ENCODE assay signal across 13 mouse cellular contexts in genomic region chr2:175703546-175703945, GRCm38 (mm10). TPM values are rescaled to one million over a fixed set of nuclear protein-coding genes. Genes with fewer than 3 reads are reported as not detected.
DNase-seq lines count a peak whose midpoint lies in the region; ATAC-seq and TF ChIP-seq lines count a peak whose summit lies in the region.
"Not testable (repeated sequence)": the region's sequence is repeated elsewhere in the genome, so short reads cannot be mapped to it uniquely, and the experiment has no call there.
"Had no signal": no experiment of that assay in that cellular context is flagged by ENCODE, and none has a peak within 500 bp of the region (broad histone marks: within the 10 kb centered on the region; RNA-seq: fewer than 3 reads in every experiment).

Gene Zfp969, minus strand, starts transcription at chr2:175703646.

- H3K4me3 ChIP-seq in embryonic facial prominence, embryonic 15.5 days (replicated peaks); heart, embryonic 10.5 days; intestine, postnatal 0 days (ENCODE audit: low read depth, low read length); liver, embryonic 11.5 days (ENCODE audit: low read depth, low read length); lung, postnatal 0 days (ENCODE audit: low read depth, low read length); neural tube, embryonic 13.5 days: not testable (repeated sequence)

- H3K4me1 ChIP-seq in embryonic facial prominence, embryonic 15.5 days; heart, embryonic 10.5 days; intestine, postnatal 0 days (replicated peaks; ENCODE audit: control insufficient read depth, insufficient read depth, low read length); liver, embryonic 11.5 days (replicated peaks; ENCODE audit: control insufficient read depth, insufficient read depth, low read length); lung, postnatal 0 days (ENCODE audit: insufficient read depth, low read depth, low read length); neural tube, embryonic 13.5 days (replicated peaks): not testable (repeated sequence)

- not testable (repeated sequence) for H3K9ac ChIP-seq in embryonic facial prominence, embryonic 15.5 days; intestine, postnatal 0 days (ENCODE audit: low read depth, low read length); liver, embryonic 11.5 days (ENCODE audit: low read depth, low read length); lung, postnatal 0 days (replicated peaks; ENCODE audit: low read depth); neural tube, embryonic 13.5 days

- H3K36me3 ChIP-seq in embryonic facial prominence, embryonic 15.5 days; heart, embryonic 10.5 days; intestine, postnatal 0 days (ENCODE audit: control insufficient read depth, insufficient read depth); liver, embryonic 11.5 days (ENCODE audit: control insufficient read depth, insufficient read depth, low read length); lung, postnatal 0 days (ENCODE audit: insufficient read depth, low read length); neural tube, embryonic 13.5 days: not testable (repeated sequence)

- not testable (repeated sequence) for DNase-seq in heart, embryonic 10.5 days (ENCODE audit: low spot score); liver, embryonic 11.5 days (ENCODE audit: low spot score); lung, postnatal 0 days (ENCODE audit: low spot score)

- not testable (repeated sequence) for H3K27ac ChIP-seq in embryonic facial prominence, embryonic 15.5 days (replicated peaks); heart, embryonic 10.5 days; intestine, postnatal 0 days (ENCODE audit: low read depth, low read length); liver, embryonic 11.5 days (ENCODE audit: low read depth, low read length); lung, postnatal 0 days (ENCODE audit: low read length); neural tube, embryonic 13.5 days (replicated peaks)

- H3K9me3 ChIP-seq in embryonic facial prominence, embryonic 15.5 days (replicated peaks); heart, embryonic 10.5 days; intestine, postnatal 0 days (ENCODE audit: control insufficient read depth); liver, embryonic 11.5 days (ENCODE audit: control insufficient read depth, low read length); lung, postnatal 0 days (ENCODE audit: low read length); neural tube, embryonic 13.5 days: not testable (repeated sequence)

- not testable (repeated sequence) for H3K27me3 ChIP-seq in embryonic facial prominence, embryonic 15.5 days; heart, embryonic 10.5 days (ENCODE audit: insufficient read depth, poor library complexity, severe bottlenecking); intestine, postnatal 0 days (replicated peaks; ENCODE audit: control insufficient read depth, insufficient read depth, low read length); liver, embryonic 11.5 days (replicated peaks; ENCODE audit: control insufficient read depth, insufficient read depth, low read length); lung, postnatal 0 days (replicated peaks; ENCODE audit: insufficient read depth, low read length); neural tube, embryonic 13.5 days

- WGBS in embryonic facial prominence, embryonic 15.5 days: no CpG with 5 or more reads among the region's 9 CpGs
- no CpG with 5 or more reads among the region's 9 CpGs for WGBS in heart, embryonic 10.5 days
- WGBS in intestine, postnatal 0 days: no CpG with 5 or more reads among the region's 9 CpGs
- WGBS in liver, embryonic 11.5 days: no CpG with 5 or more reads among the region's 9 CpGs
- no CpG with 5 or more reads among the region's 9 CpGs for WGBS in lung, postnatal 0 days
- no CpG with 5 or more reads among the region's 9 CpGs for WGBS in neural tube, embryonic 13.5 days

- TF ChIP-seq CTCF in intestine, postnatal 0 days (IDR thresholded peaks at IDR 0.05; ENCODE audit: low read depth); lung, postnatal 0 days (IDR thresholded peaks at IDR 0.05): not testable (repeated sequence)

- H3K4me2 ChIP-seq in embryonic facial prominence, embryonic 15.5 days (replicated peaks); intestine, postnatal 0 days (replicated peaks; ENCODE audit: low read depth); liver, embryonic 11.5 days; lung, postnatal 0 days (replicated peaks; ENCODE audit: low read depth, low read length); neural tube, embryonic 13.5 days: not testable (repeated sequence)

- not testable (repeated sequence) for ATAC-seq in embryonic facial prominence, embryonic 15.5 days (ENCODE audit: insufficient number of reproducible peaks, low FRiP score, low TSS enrichment, low read depth); hematopoietic stem cell, adult 5-6 weeks (replicated peaks in 1 of 2; ENCODE audit: insufficient read depth in 1 of 2, low FRiP score in 2 of 2, low TSS enrichment in 1 of 2, low read depth in 1 of 2, poor library complexity in 2 of 2, severe bottlenecking in 2 of 2); intestine, postnatal 0 days; liver, embryonic 11.5 days (replicated peaks; ENCODE audit: low FRiP score); lung, postnatal 0 days; neural tube, embryonic 13.5 days (ENCODE audit: low read depth)

- not testable (repeated sequence) for TF ChIP-seq EP300 in lung, postnatal 0 days (IDR thresholded peaks at IDR 0.05)

RNA-seq across cellular contexts. Expression of gene Zfp969, which starts in this region (rescaled TPM):
- polyA plus RNA-seq in embryonic facial prominence, embryonic 15.5 days (2015; fragmentation: Nextera tagmentation; extraction: Ambion mirVana): 15.2 and 22.2 TPM in 2 replicates
- 16.0 and 18.8 TPM in 2 replicates for polyA plus RNA-seq in heart, embryonic 10.5 days (2016; fragmentation: Nextera tagmentation; extraction: Ambion mirVana)
- 19.0 TPM in 1 of 2 replicates, not detected in the other for total RNA-seq in hematopoietic stem cell, adult 5-6 weeks (2017)
- 22.9 and 23.3 TPM in 2 replicates for polyA plus RNA-seq in intestine, postnatal 0 days (2015; fragmentation: Nextera tagmentation; extraction: Ambion mirVana)
- 16.3 and 23.6 TPM in 2 replicates for polyA plus RNA-seq in liver, embryonic 11.5 days (2014; fragmentation: Nextera tagmentation; extraction: Ambion mirVana)
- 19.6 and 28.9 TPM in 2 replicates for polyA plus RNA-seq in lung, postnatal 0 days (2015; fragmentation: Nextera tagmentation; extraction: Ambion mirVana)
- polyA plus RNA-seq in neural tube, embryonic 13.5 days (2015; fragmentation: Nextera tagmentation; extraction: Ambion mirVana): 4.2 and 12.1 TPM in 2 replicates
- total RNA-seq: gastrocnemius, postnatal 36 days; layer of hippocampus, adult 2 months; left cerebral cortex, postnatal 36 days; midbrain, postnatal 0 days had no signal
- polyA plus RNA-seq: cerebellum, adult 2 months; macrophage had no signal
